Mouse (Mus musculus) right cerebral cortex, postnatal 25 days (tissue): Measurements from ENCODE around the gene Stab1.

Experiments used
- DNase-seq: peaks from one replicate; pipeline ENCODE4 v3.0.0; 2022

The Stab1 gene

DNA sequence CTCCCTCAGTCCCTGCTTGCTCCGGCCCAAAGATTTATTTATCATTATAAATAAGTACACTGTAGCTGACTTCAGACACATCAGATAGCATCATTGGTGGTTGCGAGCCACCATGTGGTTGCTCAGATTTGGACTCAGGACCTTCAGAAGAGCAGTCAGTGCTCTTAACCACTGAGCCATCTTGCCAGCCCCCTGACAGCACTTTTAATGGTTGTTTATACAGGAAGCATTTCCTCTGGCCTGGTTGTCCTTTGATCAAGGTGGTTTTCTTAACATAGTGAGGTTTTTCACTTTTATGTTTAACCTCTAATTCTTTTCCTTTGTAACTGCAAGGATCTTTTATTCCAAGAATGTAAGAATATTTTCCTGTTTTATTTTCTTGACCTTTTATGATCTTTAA lies 26.0 kb upstream of the Stab1 start:
- DNase-seq = no peak

GRCm38 (mm10) chr14:31193791-31194190 lies 25.4 kb upstream of the Stab1 start:
- no peak for DNase-seq

DNA sequence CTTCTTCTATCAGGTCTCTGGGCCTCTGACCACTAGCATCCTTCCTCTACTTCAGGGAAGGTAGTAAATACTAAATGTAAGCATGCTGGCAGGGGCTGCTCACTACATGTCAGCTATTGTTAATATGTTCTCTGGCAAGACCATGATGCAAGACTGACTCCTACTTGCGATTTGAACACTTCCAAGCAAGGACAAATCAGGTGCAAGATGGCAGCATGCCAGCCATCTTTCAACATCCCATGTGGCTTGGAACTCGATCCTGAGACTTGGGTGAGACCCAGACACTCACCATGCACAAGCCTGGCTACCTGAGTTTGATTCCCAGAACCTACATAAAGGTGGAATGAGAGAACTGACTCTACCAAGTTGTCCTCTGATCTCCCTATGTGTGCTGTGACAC lies 23.5 kb upstream of the Stab1 start:
- no peak for DNase-seq

GRCm38 (mm10) chr14:31189348-31189747 lies 20.9 kb upstream of the Stab1 start:
- no peak for DNase-seq

DNA sequence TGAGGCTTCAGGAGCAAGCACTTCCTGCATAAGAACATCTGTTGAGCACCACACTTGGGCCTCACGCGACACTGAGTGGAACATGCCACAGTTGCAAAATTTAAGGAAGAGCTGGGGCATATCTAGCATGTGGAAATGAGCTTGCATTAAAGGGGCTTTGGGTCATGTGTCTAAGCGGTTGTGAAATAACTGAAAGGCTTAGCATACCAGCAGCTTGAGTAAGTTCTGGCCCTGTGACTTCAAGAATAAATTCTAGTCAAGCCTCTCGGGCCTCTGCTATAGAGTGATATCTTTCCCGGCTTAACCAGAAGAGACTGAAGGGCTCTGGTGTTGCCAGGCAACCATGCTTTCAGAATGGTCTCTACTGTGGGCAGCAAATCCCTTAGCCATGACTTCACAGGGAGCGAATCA lies 20.3 kb upstream of the Stab1 start:
- no peak for DNase-seq

DNA sequence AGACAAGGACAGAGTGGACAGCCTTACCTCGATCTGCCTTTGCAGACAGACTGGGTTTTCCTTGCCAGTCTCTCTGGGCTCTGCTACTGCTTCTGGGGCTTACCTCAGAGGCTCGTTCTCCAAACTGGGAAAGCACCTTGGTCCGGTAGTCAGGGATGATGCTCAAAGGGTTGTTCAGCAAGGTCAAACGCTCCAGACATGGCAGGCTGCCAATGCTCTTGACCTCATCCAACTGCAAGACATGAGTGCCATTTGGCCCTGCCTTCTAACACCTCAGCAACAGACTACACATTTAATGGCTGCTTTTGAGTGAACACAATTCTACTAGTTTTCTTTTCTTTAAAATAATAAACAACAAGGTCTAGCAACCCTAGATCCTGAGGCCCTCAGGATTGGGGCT lies 18.2 kb upstream of the Stab1 start:
- no peak for DNase-seq

- no peak for DNase-seq
Observed at GRCm38 (mm10) chr14:31184195-31184594, 15.8 kb upstream of the Stab1 start.

GRCm38 (mm10) chr14:31183541-31183940 lies 15.1 kb upstream of the Stab1 start:
- DNase-seq = no peak

DNA sequence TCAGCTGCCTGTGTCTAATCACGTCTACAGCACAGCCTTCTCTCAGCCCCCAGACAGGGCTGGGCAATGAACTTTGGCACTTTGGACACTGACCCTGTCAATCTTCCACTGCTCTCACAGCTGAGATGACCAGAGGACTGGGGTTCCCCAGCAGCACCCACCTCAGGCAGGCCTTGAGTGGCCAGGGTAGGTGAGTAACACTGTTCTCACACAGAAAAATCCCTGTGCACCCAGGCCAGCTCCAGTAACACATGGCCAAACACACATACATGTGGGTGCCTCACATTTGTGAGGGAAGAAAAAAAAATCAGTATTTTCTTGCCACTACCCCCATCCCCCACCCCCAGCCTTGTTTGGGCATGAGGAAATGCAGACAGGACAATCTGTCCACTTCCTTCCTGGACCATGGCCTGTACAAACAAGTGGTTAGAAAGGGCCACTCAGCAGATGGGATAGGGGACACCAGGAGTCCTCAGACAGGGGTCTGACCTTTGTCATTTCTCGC lies 14.4 kb upstream of the Stab1 start:
- DNase-seq = no peak

DNA sequence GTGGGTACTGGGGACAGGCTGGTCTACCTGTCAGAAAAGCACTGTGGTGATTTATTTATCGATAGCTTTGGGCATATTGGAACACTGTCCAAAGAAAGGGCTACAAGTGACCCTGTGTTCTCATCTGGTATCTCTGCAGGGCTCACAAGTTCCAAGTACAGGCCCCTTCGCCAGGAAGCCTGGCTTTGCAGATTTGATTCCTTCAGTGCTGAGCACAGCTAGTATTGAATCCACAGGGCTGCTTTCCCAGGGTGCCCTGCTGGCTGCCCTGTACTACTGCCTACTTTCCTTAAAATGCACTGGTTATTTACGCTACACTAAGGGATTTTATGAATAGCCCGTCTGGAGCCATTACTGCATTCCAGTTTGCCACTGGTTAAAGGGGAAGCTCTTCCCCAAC lies 13.1 kb upstream of the Stab1 start:
- no peak for DNase-seq

DNA sequence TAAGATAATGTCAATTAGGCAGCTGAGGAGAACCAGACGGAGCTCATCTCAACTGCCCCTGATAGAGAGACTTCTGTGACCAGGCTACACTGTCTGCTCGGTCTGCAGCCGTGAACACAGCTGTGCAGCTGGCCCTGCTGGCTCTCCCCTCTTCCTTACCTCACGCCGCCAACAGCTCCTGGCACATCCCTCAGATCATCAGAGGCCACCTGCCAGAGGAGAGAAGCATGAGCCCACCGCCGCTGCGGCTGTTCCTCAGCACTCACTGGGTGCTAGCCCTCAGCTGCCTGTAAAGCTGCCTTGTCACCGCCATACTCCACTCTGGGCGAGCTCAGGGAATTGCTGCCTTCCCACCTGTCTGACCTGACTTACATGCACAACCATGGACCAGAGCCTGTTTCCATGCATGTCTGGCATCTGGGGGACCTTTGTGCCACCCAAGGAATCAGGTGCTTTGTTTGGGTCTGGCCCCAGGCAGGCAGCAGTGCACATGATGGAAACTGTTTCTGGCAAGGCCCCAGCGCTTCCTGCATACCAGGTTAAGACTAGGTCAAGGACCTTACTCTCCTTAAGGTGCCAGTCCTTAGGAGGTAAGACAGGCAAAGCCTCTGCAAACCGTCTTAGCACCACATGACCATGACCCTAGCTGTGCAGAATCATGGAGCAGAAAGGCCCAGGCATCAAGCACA lies 11.4 kb upstream of the Stab1 start:
- DNase-seq = no peak

DNA sequence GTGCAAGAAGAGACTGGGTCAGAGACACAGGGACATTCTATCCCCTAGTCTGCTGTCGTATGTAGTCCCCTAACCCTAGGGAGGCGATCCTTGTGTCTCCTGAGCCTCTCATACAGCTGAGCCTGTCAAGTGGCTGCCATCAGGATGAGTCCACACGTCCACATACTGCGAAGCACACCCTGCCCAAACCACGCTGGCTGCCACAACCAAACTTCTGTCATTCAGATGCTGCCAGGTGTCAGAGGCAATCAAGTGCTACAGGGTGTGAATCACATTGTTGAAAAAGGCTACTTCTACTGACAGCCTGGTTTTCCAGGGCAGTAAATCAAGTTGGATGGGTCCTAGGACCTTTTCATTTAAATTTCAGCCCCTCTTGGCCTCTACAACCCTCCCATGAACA lies 9.3 kb upstream of the Stab1 start:
- no peak for DNase-seq

GRCm38 (mm10) chr14:31177287-31177686 lies 8.8 kb upstream of the Stab1 start:
- no peak for DNase-seq

DNA sequence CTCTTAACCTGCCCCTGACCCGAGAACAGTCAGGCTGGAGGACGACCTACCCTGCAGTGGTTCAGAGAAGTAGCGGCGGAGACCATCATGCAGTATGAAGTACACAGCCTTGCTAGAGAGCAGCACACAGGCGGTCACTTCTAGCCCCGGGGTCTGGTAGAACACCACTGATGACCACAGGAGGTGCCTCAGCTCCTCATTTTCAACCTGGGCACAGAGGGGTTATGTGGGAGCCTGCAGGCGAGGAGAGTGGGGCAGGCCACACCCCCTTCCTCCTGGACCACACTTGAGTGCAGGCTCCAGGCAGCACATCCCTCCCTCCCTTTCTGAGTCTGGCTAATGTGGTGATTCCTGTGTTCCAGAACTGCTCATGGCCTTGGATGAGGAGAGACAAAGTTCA lies 5.1 kb upstream of the Stab1 start:
- no peak for DNase-seq

GRCm38 (mm10) chr14:31172781-31173455 lies 4.5 kb upstream of the Stab1 start:
- no peak for DNase-seq

- no peak for DNase-seq
Observed at GRCm38 (mm10) chr14:31171821-31172220, 3.4 kb upstream of the Stab1 start.

- no peak for DNase-seq
Observed at GRCm38 (mm10) chr14:31171386-31171785, 2.9 kb upstream of the Stab1 start.

- DNase-seq = no peak
Observed at GRCm38 (mm10) chr14:31170963-31171362, 2.5 kb upstream of the Stab1 start.

DNA sequence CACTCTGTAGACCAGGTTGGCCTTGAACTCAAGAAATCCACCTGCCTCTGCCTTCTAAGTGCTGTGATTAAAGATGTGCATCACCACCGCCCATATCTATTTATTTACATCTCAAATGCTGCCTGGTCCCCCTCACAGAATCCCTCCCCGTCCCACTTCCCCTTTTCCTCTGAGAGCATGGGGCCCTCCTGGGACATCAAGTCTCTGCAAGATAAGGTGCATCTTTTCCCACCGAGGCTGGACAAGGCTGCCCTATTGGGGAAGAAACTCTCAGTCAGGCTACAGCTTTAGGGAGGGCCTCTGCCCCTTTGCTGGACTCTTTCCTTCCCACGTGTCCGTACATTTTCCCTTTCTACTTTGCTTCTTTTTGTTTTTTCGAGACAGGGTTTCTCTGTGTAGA lies 1.1 kb upstream of the Stab1 start:
- DNase-seq = no peak

- DNase-seq = no peak
Observed at GRCm38 (mm10) chr14:31166827-31167226, 1.6 kb downstream of the Stab1 start.

DNA sequence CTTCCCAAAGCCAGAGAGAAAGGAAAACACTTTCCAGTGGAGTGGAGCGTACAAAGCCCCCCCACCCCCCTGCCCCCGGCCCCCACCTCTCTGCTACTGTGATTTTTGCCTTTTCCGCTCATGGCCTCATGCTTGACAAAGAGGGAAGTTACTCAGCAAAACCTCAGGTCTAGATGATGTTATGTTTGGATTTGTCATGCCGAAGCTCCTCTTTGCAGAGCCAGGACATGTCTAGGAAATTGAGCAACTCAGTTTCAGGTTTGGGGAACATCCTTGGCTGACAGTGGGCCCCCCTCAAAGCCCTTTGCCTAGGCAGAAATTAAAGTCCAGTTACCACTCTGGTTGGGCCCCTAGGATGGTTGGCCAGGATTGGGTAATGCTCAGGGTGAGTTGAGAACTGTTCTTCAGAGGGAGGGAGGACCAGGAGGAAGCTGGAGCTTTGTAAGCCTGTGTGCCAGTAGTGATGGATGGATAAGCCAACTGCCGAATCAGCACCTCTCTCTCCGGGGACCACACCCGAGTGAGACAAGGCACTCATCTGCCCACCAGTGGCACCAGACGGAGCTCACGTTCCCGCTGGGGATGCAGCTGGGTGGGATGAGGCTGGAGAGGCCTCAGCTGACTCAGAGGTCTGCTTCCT lies 2.3 kb downstream of the Stab1 start:
- DNase-seq = peak; percentile 44

DNA sequence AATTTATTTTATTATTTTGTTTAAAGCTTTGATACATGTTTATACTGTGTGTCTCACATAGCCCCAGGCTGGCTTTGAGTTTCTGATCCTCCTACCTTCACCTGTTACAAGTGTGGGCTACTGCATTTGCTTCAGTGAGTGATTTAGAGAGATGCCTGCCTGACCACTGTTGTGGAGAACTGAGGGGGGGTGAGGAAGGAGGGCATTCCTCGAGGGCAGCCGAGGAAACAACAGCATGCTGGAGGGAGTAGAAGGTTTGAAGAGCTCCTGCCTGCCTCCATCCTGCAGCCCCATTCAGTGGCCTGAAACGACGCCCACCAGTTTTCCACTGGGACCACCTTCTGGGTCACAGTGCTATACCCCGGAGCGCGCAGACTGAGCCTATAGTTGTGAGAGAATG lies 3.0 kb downstream of the Stab1 start:
- DNase-seq = no peak

DNA sequence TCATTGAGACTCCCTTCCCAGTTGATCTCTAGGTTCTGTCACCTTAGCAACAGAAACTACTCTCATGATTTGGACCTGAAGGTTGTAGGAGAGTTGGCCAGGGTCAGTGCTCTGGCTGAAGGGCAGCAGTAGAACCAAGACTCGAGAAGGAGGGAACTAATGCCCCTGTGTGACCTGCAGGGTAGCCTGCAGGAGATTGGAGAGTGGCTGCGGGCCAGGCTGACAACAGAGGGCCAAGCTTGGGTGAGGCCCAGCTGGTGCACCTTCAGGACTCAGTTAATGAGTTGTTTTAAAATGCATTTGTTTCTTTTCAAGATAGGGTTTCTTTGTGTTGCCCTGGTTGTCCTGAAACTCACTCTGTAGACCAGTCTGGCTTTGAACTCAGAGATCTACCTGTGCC lies 3.4 kb downstream of the Stab1 start:
- no peak for DNase-seq

DNA sequence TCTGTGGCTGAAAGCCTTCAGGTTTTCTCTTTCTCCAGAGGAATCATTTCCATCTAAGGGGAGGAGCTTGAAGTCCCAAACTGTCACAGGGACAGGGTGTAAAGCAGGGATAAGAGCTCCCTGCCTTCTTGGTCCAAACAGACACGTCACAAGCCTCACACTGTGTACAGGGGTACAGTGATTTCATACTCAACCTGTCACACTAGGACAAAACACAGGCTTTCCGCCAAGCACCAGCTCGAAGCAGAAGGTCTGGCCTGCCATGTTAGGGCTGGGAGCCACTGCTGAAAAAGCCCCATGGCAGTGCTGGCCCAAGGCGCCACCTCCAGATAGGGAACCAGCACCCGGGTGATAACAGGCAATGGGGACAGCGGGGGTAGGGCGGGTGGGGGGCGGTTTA lies 4.4 kb downstream of the Stab1 start:
- no peak for DNase-seq
